Mouse (Mus musculus): ENCODE results near the gene Meltf. TPM values are rescaled to one million over a fixed set of nuclear protein-coding genes. Genes with fewer than 3 reads are reported as not detected.

Gene Meltf
- total and polyA plus RNA-seq, 3 experiments = 0.04 to 0.09 (median 0.07) TPM

DNA sequence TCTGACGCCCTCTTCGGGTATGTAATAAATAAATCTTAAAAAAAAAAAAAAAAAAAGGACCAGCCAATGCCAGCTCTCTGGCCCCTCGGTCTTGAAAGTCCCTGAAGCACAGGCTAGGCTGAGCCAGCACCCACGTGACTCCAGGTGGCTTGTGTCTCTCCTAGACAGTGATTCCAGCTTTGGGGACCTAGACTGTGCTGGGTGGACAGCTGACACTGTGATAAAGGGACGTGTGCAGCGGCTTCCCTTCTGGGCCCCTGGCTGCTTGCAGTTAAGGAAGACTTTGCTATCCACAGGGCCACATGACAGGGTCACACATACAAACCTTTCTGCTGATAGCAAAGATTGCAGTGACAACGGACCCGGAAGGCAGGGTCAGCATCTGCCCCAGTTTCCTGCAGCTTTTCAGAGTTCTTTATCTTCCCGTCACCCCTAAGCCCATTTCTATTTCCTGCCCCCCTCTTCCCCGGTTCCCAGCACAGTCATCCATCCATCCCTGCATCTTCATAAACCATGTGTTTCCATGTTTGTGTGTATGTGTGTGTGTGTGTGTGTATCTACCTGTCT lies 31.8 kb downstream of the Meltf start:
- no peak for DNase-seq (ENCODE audit: extremely low read depth)
- H3K9ac ChIP-seq (ENCODE audit: insufficient read depth, low read depth) = no peak overlapping the region
- H3K36me3 ChIP-seq (replicated peaks in 1 of 2; ENCODE audit: control insufficient read depth in 1 of 2, insufficient read depth in 1 of 2, low read length in 1 of 2) = no peaks in the 10 kb centered on the region
- no peak overlapping the region for H3K4me2 ChIP-seq (ENCODE audit: insufficient read depth, low read depth, poor library complexity, severe bottlenecking)
- H3K4me3 ChIP-seq (replicated peaks in 1 of 3; ENCODE audit: low read depth in 2 of 3, low read length in 2 of 3, poor library complexity in 1 of 3) = no peak overlapping the region
- no peak overlapping the region for H3K27ac ChIP-seq (ENCODE audit: insufficient read depth, low read depth)
- TF ChIP-seq BHLHE40 (IDR thresholded peaks at IDR 0.05; ENCODE audit: low read depth, low read length) (no peak), MEF2A (IDR thresholded peaks at IDR 0.05; ENCODE audit: borderline replicate concordance, low read depth, low read length) (no peak), RCOR1 (conservative IDR thresholded peaks at IDR 0.05; ENCODE audit: low read depth, low read length) (no peak), MXI1 (IDR thresholded peaks at IDR 0.05; ENCODE audit: low read depth, low read length) (no peak), GABPA (IDR thresholded peaks at IDR 0.05; ENCODE audit: insufficient replicate concordance, low read depth, low read length) (no peak), USF2 (conservative IDR thresholded peaks at IDR 0.05; ENCODE audit: low read depth, low read length) (no peak), NELFE (IDR thresholded peaks at IDR 0.05; ENCODE audit: low read depth, low read length) (no peak), CHD2 (IDR thresholded peaks at IDR 0.05; ENCODE audit: low read length) (no peak), USF1 (IDR thresholded peaks at IDR 0.05; ENCODE audit: low read depth, low read length) (no peak), JUN (IDR thresholded peaks at IDR 0.05; ENCODE audit: insufficient read depth, low read depth, low read length) (no peak), POLR2AphosphoS2 (IDR thresholded peaks at IDR 0.05; ENCODE audit: low read depth, low read length) (no peak)
- dilution Hi-C loops (cut with MboI; ENCODE audit: extremely low pct_ligation_motif_present, extremely low pct_unique_long_range_greater_than_20kb, low sequenced_read_pairs) (no loop called here), in situ Hi-C loops (cut with MboI; ENCODE audit: low pct_ligation_motif_present, low pct_unique_long_range_greater_than_20kb, low sequenced_read_pairs) (no loop called here)
- H3K4me1 ChIP-seq (ENCODE audit: control insufficient read depth in 1 of 2, insufficient read depth in 2 of 2) = no peaks in the 10 kb centered on the region
- no peaks in the 10 kb centered on the region for H3K9me3 ChIP-seq (replicated peaks; ENCODE audit: low read length)
- no peaks in the 10 kb centered on the region for H3K79me2 ChIP-seq (replicated peaks; ENCODE audit: control insufficient read depth, extremely low read depth, insufficient read depth, poor library complexity, severe bottlenecking)
- H3K27me3 ChIP-seq (replicated peaks) = no peaks in the 10 kb centered on the region

DNA sequence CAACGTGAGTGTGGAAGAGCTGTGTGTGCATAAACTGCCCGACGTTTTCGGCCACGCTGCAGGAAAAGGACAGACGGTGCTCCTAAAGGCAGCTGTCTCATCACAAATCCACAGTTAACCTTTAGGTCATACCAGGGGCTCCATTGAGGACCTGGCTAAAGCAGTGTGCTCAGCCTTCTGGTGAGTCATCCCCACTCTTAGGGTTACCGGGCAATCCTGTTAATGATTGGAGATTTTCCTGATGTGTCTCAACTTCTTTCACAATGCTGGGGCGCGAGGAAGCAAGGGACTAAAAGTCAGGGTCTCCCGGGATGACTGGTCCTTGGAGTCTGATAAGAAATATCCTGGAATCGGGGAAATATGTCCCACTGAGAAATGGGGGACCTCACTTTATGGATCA lies 39.2 kb downstream of the Meltf start:
- no peak for DNase-seq (ENCODE audit: extremely low read depth)
- no peaks in the 10 kb centered on the region for H3K79me2 ChIP-seq (replicated peaks; ENCODE audit: control insufficient read depth, extremely low read depth, insufficient read depth, poor library complexity, severe bottlenecking)
- dilution Hi-C loops (cut with MboI; ENCODE audit: extremely low pct_ligation_motif_present, extremely low pct_unique_long_range_greater_than_20kb, low sequenced_read_pairs) (no loop called here), in situ Hi-C loops (cut with MboI; ENCODE audit: low pct_ligation_motif_present, low pct_unique_long_range_greater_than_20kb, low sequenced_read_pairs) (loop anchor here (5.0 kb wide), 2 partner anchors 40 to 460 kb away; partner anchors contain the start of gene Meltf)
- TF ChIP-seq POLR2A (IDR thresholded peaks at IDR 0.05; ENCODE audit: low read depth, low read length) (no peak), PAX5 (IDR thresholded peaks at IDR 0.05; ENCODE audit: low read length) (no peak), UBTF (IDR thresholded peaks at IDR 0.05; ENCODE audit: low read depth, low read length) (no peak), ZC3H11A (IDR thresholded peaks at IDR 0.05; ENCODE audit: low read depth, low read length) (no peak), USF1 (IDR thresholded peaks at IDR 0.05; ENCODE audit: low read depth, low read length) (no peak), ZMIZ1 (IDR thresholded peaks at IDR 0.05; ENCODE audit: low read depth, low read length) (no peak), GABPA (IDR thresholded peaks at IDR 0.05; ENCODE audit: insufficient replicate concordance, low read depth, low read length) (no peak), IRF4 (IDR thresholded peaks at IDR 0.05; ENCODE audit: low read depth, low read length) (no peak)
- H3K4me2 ChIP-seq (ENCODE audit: insufficient read depth, low read depth, poor library complexity, severe bottlenecking) = no peak overlapping the region
- H3K27ac ChIP-seq (ENCODE audit: insufficient read depth, low read depth) = no peak overlapping the region
- peaks cover 3% of the 10 kb centered on the region for H3K9me3 ChIP-seq (replicated peaks; ENCODE audit: low read length)
- no peak overlapping the region for H3K4me3 ChIP-seq (replicated peaks in 1 of 3; ENCODE audit: low read depth in 2 of 3, low read length in 2 of 3, poor library complexity in 1 of 3)
- H3K9ac ChIP-seq (ENCODE audit: insufficient read depth, low read depth) = no peak overlapping the region
- H3K4me1 ChIP-seq (ENCODE audit: control insufficient read depth in 1 of 2, insufficient read depth in 2 of 2) = peaks cover 0 to 6% of the 10 kb centered on the region in 2 experiments; a peak in 1 of 4 replicates
- no peaks in the 10 kb centered on the region for H3K27me3 ChIP-seq (replicated peaks)
- H3K36me3 ChIP-seq (replicated peaks in 1 of 2; ENCODE audit: control insufficient read depth in 1 of 2, insufficient read depth in 1 of 2, low read length in 1 of 2) = no peaks in the 10 kb centered on the region

Measured in CH12.LX (cell line).